Mouse (Mus musculus) neutrophil, adult 5-6 weeks (primary cell): ENCODE measurements at regions not wholly inside any gene's neighbourhood (a gene's known extent, or its start where the extent isn't known, plus 50 kb on each side); places are given as distances from the start of the nearest gene placed in this dataset.

Experiments
- ATAC-seq: fragments of 151-379, 151-347 bp; 2 replicates; pipeline ENCODE4 v1.8.0; 2017; ENCODE audit warnings: mild to moderate bottlenecking, moderate TSS enrichment; ENCODE audit not compliant: insufficient number of reproducible peaks, poor library complexity, low FRiP score, severe bottlenecking; ENCODE audit errors: extremely low read depth

DNA sequence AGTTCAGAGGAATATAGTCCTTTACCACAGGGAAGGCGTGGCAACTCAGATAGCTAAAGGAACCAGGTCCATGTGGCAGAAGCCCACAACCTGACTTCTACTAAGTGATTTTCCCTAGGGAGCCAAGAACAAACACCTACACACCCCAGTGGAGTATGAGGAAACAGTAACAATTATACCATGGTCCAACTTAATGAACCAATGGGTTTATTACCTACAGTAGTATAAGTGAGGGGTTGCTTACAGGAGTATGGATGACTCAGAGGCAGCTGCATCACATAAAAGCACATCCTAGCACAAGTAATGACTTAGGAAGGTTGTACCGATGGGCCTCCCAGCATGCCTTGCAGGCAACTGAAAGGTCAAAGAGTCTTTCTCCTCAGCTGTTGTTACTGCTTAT, 98.7 kb upstream of the Cul1 start:
- no peak for ATAC-seq

DNA sequence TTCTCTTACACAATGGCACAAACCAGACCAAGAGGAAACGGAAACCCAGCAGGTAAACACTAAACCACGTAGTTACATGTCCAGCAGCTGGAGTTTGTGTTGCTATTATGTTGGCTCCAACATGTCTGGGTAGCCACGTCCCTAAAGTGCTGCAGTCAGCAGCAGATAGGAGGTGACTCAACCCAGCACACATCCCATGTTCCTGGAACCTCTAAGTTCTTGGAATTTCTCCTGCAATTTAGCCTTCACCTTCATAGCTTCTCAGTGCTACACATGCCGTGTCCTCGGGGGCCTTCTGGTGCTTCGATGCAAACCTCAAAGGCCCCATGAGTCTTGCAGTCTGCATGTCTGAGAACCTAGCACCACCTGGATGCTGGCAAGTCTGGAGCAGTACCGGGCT, 97.7 kb upstream of the Cul1 start:
- no peak for ATAC-seq

DNA sequence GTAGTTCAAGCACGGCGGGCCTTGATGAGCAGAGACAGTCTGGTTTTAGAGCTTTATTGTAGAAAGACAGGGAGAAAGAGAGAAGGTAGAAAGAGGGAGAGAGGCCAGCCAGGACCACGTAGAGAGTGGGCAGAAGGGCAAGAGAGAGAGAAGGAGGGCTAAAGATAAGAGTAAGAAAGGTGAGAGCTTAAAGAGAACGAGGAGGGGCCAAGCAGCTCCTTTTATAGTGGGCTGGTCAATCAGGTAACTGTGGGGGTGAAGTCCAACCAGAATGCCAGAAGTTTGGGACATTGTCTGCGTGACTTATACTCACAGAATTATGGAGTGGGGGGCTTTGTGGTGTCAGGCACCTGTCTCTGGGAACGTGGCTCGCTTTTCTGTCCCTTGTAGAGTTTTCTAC, 96.7 kb upstream of the Cul1 start:
- no peak for ATAC-seq

DNA sequence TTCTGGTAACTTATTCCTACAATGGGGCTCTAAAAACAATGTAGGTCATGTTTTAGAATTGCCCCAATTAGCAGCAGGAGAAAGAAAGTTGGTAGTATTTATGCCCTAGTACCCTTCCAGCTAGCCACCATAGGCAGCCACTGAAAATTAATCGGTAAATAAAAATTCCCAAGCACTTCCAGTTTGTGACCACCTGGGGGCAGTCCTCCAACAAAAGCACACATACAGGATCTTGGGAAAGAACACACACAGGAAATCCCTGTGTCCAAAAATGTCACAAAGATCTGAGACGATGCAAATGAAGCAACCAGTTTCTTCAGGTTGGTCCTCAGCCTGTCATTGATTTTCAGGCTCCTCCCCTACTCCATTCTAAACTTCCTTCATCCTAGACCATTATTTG, 94.5 kb upstream of the Cul1 start:
- no peak for ATAC-seq

DNA sequence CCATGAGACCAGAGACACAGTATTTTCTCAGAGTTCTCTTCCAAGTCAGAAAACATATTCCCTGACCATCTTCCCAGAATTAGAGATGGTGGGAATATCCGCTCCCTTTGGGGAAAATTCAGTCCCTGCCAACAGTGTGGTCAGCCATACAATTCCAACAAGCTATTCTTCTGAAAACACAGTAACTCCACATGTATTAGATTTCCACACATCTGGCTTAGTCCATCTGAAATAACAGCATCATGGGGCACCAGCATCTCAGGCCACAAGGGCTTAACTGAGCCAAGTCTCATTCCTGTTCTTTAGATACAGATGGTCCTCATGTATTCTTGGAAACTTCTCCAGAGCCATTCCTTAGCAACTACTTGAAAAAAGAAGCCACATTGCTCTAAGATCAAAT, 89.2 kb upstream of the Cul1 start:
- ATAC-seq: no peak

DNA sequence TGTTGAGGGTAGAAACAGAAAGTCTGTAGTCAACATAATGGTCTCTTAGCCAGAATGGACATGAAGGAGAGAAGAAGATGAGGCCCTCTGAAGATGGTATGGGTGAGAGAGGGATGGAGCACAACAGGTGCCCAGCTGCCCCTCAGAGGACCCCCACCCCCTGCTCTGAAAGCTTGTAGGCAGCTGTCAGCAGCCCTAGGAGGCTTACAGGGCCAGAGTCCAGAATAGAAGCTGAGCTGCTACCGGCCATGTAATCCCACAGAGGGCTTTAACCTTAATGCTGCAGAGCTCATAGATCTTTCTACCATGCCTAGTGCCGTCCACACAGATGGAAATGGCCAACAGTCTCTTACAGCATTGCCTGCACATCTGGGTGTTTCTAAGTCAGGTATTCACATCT, 88.6 kb upstream of the Cul1 start:
- no peak for ATAC-seq

DNA sequence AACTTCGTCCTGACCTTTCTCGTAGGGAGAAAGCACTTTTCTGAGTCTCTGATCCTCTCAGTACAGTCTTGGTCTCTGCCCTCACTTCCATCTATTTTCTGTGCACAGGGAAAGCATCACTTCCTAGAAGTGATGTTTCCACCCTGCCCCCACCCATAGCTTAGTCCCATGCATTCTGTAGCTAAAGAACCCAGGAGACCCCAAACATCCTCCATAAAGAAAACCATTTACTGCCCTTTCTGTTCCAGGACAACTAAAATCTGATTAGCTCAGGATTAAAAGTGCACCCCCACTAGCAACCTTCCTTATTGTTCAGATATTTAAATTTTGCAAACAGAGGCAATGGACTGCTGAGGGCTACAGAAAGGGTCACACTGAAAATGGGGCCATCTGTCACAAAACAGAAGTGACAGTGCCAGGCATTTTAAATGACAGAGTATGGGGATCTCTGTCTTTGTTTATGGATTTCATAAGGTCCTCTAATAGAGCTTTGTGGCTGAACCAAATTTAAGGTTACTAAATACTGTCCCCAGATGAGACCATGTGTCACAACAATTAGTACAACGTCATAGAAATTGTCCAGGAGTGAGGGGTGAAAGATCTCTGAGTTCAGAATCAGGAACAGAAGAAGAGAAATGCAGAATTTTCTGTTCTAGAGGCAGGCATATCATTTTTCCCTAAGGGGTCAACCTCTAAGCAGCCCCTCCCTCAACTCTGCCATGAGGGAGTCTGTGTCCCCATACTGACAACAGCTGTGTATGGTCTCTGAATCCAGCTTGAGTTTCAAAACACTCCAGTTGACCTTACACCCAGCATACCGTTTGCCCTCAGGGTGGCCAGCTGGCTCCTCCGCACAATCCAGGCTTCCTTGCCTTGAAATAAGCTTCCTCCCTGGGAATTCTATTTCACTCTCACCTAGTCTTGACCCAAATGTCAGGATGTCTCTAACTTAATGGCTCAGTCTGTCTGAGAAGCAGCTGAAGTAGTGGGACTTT, 87.2 kb upstream of the Cul1 start:
- ATAC-seq: no peak

DNA sequence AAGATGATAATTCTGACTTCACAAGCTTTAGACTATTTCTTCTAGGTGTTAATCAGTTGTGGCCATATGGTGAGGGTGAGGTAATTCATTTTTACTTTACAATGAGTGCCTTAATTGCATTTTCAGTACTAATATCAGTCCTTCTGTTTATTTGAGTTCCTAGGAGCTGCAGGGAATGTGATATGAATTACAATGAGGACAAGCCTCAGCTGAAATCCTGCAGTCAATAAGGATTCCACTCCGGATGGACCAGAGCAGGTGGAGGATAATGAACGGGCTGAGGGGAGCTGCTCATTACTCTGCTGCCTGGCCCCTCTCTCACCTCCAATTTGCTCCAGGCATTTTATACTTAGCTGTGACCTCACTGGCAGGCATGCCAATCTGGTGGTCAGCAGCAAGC, 85.7 kb upstream of the Cul1 start:
- no peak for ATAC-seq

DNA sequence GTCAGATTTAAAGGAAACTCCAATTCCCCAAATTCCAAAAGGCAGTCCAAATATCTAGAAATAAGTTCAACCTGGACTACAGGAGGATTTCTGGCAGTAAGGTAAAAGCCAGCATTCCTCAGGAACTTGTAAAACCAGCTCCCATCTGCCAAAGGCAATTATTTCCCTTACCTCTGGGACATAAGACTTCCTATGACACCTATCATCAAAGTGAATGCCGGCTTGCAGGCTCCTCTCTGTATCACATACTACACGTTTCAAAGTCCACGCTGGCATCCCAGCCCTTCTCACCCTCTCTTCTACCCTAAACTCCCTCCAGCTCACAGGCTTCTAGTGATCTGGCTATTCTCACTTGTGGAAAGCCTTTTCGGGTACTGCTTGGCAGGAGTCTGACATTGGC, 77.5 kb upstream of the Cul1 start:
- ATAC-seq: no peak

DNA sequence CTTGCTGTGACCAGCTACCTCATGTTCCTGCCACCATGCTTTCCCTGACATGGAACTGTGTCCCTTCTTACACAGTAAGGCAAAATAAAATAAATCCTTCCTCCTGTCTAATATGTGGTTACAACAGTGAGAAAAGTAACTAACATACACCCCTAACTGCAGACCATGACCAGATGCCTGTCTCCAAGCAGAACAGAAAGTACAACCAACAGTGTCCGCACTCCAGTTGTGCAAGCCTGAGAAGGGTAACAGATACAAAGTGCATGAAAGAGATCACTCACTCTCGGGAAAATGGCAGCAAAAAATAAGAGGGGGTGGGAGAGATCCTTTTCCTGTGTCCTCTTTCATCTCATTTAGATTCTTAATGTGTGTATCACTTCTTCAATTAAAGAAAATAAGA, 71.7 kb upstream of the Cul1 start:
- no peak for ATAC-seq

DNA sequence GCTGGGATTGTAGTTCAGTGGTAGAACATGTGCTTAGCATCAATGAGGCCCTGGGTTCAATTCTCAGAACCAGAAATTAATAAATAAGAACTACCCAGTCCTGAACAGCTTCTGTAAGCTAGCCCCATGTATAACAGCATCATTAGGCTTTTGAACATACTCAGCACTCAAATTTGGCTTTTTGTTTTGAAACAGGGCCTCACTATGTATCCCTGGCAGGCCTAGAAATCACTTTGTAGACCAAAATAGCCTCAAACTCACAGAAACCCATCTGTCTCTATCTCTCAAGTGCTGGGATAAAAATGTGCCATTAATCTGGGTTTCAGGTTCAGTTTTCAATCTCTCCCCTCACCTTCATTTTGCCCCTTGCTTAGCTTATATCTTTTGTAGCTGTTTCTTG, 66.6 kb upstream of the Cul1 start:
- no peak for ATAC-seq

DNA sequence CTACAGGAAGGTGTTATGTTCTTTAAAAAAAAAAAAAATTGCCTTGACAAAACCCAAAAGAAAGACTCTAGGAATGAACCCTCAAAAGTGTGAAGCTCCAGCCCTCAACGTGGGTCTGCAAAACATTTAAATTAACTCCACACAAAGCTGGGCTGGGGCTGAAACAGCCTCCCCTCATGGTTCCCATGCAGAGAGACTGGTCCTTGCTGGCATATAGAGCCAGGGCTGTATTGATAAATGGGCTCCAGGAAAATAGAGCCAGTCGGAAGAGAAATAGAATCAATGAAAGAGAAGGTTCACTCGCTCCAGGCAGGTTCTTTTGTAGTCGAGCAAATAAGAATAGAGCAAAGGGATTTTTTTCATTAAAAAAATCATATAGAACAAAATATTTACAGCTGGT, 63.3 kb upstream of the Cul1 start:
- no peak for ATAC-seq

DNA sequence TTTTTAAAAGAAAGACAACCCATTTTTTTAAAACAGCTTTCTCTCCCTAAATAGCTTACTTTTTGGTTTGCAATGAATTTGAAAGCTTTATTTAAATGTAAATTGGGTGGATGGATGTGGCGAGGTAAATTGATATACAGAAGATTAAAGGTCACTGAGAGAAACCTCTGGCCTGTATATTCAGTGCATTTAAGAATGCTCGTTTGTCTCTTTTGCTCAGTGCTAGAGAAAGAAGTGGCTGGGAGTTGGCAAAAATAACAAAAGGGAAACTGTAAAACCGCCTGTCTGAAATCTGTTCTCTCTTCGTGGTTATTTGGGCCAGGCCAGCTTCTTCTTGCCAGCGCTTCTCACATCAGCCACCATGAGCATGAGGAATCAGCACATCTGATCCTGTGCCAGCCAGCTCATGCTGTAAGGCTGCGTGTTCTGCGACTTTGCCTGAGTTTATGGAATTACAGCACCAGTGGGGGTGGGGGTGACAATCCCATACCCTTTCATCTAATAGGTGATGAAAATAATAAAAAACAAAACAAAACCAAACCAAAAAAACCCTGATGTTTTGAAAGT, 62.7 kb upstream of the Cul1 start:
- ATAC-seq: no peak

DNA sequence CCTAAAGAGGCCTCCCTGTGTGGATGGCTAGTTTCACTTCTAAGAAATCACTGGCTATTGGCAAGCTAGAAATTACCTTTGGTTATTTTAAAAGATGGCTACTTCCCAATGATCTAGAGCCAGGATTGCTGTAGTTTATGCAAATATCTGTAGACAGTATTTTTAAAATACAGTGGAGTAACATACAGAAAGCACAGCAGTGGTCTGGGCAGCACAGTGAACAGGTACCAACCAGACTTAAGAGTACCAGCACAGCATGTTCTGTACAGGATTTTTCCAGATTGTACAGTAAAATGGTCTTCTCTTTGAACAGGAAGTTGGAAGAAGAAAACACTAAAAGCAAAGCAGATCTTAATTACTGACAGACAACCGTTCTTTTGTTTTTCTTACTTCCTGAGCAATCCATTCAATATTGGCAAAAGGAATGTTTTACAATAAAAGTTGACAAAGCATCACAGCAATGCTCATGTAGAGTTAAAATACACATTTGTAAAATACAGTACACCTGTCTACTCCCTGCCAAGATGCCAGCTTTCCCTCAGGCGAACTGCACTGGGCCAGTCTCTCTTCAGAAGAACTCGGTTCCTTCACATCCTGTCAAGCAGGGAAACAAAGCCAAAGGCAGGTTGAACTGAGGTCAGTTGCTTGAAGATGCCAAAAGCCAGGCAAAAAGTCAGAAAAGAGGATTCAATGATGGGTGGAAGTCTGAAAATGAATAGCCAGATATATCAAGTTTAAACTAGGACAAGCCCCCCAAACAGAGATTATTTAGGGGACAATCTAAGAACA, 62.0 kb upstream of the Cul1 start:
- no peak for ATAC-seq

DNA sequence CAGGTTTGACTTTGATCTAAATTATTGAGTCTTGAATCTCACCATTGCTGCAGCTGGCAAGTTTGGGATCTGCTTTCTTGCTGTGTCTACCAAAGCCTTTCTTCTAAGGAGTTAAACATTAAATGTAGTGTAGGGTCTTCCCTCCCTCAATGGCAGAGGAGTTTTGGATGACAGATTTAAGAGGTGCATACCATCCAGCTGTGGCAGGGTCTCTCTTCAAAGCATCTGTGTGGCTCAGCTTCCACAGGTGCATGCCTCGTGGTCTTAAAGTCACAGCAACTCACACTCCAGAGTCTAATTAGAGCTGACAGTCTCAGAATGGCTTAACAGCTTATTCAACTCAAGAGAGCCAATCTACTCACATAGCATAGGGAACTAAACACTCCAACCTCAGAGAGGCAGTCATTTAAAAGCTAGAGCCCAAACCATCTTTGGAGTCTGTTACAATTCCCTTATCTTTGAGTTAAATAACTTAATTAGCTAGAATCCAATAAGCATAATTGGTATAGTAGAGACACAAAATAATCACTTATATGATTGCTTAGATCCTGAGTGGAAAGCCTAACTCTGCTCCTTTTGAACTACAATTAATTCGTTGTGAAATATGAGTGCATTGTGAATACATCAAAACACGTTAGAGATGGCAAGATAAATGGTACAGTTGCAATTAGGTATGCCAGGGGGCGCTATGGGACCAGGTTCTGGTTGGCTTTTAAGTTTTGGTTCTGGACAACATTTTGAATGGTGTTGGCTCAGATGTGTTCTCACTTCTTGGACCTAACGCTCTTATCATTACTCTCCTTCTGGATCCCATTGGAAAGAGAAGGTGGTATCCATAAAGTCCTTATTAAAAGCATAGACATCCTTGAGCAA, 57.5 kb upstream of the Cul1 start:
- ATAC-seq: peak; percentile 82
